Mouse (Mus musculus) midbrain, embryonic 10.5 days (tissue): ENCODE measurements around the gene Hmgb1. TPM values are rescaled to one million over a fixed set of nuclear protein-coding genes. Genes with fewer than 3 reads are reported as not detected.

ENCODE experiments used
- DNase-seq: peaks from one replicate; pipeline ENCODE4 v3.0.0-alpha.2; 2017; ENCODE audit warnings: low spot score
- H3K27ac ChIP-seq: fragments of 300-500 bp; sonication (generic); replicated peaks from 2 replicates; pipeline ENCODE4 v1.5.1; 2016; ENCODE audit warnings: mild to moderate bottlenecking
- H3K27me3 ChIP-seq: fragments of 300-500 bp; sonication (generic); 2 replicates; pipeline ENCODE4 v1.6.1; 2016; ENCODE audit warnings: low read depth, mild to moderate bottlenecking; ENCODE audit not compliant: poor library complexity, severe bottlenecking
- H3K36me3 ChIP-seq: fragments of 300-500 bp; sonication (generic); 2 replicates; pipeline ENCODE4 v1.6.1; 2016; ENCODE audit warnings: mild to moderate bottlenecking, moderate library complexity
- H3K4me1 ChIP-seq: fragments of 300-500 bp; sonication (generic); 2 replicates; pipeline ENCODE4 v1.6.1; 2016
- H3K4me3 ChIP-seq: fragments of 300-500 bp; sonication (generic); 2 replicates; pipeline ENCODE4 v1.5.1; 2016; ENCODE audit warnings: mild to moderate bottlenecking, moderate library complexity
- H3K9me3 ChIP-seq: fragments of 300-500 bp; sonication (generic); replicated peaks from 2 replicates; pipeline ENCODE4 v1.6.1; 2016; ENCODE audit warnings: mild to moderate bottlenecking
- WGBS: fragments of 180-500 bp; shearing (Covaris S2); methylation state at CpG from one replicate; pipeline ENCODE4 v1.1.7; 2016; 5-methylcytosine and 5-hydroxymethylcytosine counted together
- polyA plus RNA-seq: library from polyadenylated mRNA; unstranded; fragments of >200 nt; fragmentation: Nextera tagmentation; extraction: Ambion mirVana; gene quantifications from 2 replicates; pipeline ENCODE4 v1.2.1, GENCODE M21; 2016

Gene Hmgb1
- polyA plus RNA-seq, 1 experiment from 2014 or later = 1,420 TPM

DNA sequence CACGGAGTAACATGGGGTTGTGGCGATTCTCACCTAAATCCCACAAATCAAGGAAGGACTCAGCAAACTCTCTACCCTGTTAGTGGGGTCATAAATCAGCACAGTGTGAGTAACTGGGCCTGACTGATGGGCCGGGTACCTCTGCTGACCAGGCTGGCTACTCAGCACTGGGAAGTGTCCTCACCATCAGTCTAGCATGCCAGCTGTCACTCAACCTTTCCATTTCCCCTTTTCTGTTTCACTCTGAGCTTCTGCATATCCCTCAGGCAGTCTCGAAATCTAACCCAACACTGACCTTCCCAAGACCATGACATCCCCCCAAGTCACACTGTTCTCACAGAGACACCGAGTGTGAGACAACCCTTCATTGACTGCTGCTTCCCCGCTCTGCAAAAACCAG is 95.4 kb downstream of the Hmgb1 start:
- no peak overlapping the region for H3K27ac ChIP-seq
- no peaks in the 10 kb centered on the region for H3K36me3 ChIP-seq
- no peak overlapping the region for H3K4me3 ChIP-seq
- 87% methylated on average over 6 of the region's 6 CpGs for WGBS
- H3K4me1 ChIP-seq = no peaks in the 10 kb centered on the region
- H3K9me3 ChIP-seq = no peaks in the 10 kb centered on the region
- H3K27me3 ChIP-seq = no peaks in the 10 kb centered on the region
- DNase-seq = no peak

DNA sequence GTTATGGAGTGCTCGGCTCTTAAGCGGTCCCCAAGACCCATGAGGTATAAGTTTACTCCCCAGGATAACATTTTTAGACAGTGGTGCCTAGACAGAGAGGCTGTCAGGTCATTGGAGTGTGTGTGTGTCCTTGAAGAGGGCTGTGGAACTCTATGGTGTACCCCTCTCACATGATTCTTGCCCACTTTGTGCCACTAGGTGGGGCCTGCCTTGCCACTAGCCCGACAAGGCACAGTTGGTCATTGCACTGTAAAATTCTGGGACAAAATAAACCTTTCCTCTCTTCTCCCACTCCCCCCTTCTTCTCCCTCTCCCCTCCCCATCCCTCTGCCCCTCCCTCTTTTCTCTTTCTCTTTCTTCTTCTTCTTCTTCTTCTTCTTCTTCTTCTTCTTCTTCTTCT is 96.1 kb downstream of the Hmgb1 start:
- no peak for DNase-seq
- Histone ChIP-seq H3K27ac (no peak overlapping the region), H3K36me3 (no peaks in the 10 kb centered on the region), H3K9me3 (no peaks in the 10 kb centered on the region), H3K27me3 (no peaks in the 10 kb centered on the region), H3K4me1 (no peaks in the 10 kb centered on the region), H3K4me3 (no peak overlapping the region)
- 75% methylated on average over 3 of the region's 3 CpGs for WGBS

DNA sequence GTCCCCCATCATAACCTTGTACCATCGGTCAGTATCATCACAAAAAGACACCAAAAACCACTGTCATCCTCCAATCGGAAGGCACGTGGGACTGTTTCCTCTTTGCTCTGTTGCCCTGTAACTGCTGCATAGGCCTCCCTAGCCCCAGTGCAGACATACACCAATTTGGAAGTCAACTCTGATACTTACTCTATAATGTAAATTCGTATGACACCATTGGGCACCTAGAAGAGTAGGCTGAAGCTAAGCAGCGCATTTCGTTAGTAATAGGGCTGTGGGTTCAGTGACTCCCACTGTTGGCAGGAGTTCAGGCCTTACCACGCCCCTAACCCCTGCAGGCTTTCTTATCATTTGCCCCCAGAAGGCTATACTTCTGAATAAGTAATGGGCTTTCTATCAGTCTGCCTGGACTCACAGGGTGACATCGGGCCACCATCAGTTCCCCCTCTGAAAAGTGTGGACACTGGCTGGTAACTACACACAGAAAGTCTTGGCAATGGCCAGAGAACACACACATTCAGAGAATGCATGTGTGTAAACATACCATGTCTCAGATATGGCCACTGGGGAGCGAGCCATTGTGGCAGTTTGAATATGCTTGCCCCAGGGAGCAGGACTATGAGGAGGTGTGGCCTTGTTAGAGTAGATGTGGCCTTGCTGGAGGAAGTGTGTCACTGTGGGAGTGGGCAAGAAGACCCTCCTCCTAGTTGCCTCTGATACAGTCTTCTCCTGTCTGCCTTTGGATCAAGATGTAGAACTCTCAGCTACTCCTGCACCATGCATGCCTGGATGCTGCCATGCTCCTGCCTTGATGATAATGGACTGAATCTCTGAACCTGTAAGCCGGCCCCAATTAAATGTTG is 97.7 kb downstream of the Hmgb1 start:
- no peaks in the 10 kb centered on the region for H3K27me3 ChIP-seq
- H3K27ac ChIP-seq = no peak overlapping the region
- no peak overlapping the region for H3K4me3 ChIP-seq
- no peaks in the 10 kb centered on the region for H3K36me3 ChIP-seq
- no peak for DNase-seq
- H3K4me1 ChIP-seq = no peaks in the 10 kb centered on the region
- no peaks in the 10 kb centered on the region for H3K9me3 ChIP-seq
- 86% methylated on average over 10 of the region's 10 CpGs for WGBS

DNA sequence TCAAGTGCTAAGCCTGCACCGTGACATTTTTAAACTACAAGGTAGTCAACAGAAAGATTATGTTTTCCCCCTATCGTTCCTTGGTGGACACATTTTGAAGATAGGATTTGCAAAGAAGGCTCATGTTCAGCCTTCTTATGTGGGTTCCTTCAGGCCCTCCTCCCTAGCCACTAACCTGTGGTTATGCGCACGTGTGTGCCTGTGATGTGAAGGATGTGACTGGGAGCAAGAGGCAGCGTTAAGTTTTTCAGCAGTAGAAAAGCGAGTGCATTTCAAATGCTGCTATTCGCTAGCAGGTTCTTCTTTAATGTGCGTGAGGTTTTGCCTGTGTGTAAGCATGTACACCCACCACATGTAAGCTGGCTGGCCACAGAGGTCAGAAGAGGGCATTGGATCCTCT is 103.8 kb downstream of the Hmgb1 start:
- Histone ChIP-seq H3K4me1 (peaks cover 12% of the 10 kb centered on the region), H3K4me3 (no peak overlapping the region), H3K27me3 (peaks cover 13% of the 10 kb centered on the region; the same call in 1 of the 2 replicates), H3K36me3 (no peaks in the 10 kb centered on the region), H3K27ac (no peak overlapping the region), H3K9me3 (no peaks in the 10 kb centered on the region)
- WGBS = 91% methylated on average over 8 of the region's 8 CpGs
- no peak for DNase-seq

DNA sequence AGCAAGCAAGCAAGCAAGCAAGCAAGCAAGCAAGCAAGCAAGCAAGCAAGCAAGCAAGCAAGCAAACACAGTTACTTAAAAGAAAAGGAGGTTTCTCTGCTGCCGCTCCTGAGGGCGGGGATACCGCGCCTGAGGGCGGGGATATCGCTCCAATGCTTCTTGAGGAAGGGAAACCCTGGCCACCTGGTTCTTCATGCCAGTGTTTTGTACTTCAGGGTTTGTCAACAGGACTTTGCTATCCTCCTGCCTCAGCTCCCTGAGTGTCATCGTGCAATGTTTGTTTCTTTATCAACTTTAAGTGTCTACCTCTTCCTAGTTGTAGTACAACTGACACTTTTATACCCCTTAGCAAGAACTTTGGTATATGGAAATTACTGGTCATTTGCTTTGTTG is 104.5 kb downstream of the Hmgb1 start:
- H3K4me3 ChIP-seq = no peak overlapping the region
- H3K27me3 ChIP-seq = peaks cover 13% of the 10 kb centered on the region; the same call in 1 of the 2 replicates
- H3K4me1 ChIP-seq = peaks cover 12% of the 10 kb centered on the region
- no peak overlapping the region for H3K27ac ChIP-seq
- H3K9me3 ChIP-seq = no peaks in the 10 kb centered on the region
- no peak for DNase-seq
- no peaks in the 10 kb centered on the region for H3K36me3 ChIP-seq
- 45% methylated on average over 7 of the region's 7 CpGs for WGBS

DNA sequence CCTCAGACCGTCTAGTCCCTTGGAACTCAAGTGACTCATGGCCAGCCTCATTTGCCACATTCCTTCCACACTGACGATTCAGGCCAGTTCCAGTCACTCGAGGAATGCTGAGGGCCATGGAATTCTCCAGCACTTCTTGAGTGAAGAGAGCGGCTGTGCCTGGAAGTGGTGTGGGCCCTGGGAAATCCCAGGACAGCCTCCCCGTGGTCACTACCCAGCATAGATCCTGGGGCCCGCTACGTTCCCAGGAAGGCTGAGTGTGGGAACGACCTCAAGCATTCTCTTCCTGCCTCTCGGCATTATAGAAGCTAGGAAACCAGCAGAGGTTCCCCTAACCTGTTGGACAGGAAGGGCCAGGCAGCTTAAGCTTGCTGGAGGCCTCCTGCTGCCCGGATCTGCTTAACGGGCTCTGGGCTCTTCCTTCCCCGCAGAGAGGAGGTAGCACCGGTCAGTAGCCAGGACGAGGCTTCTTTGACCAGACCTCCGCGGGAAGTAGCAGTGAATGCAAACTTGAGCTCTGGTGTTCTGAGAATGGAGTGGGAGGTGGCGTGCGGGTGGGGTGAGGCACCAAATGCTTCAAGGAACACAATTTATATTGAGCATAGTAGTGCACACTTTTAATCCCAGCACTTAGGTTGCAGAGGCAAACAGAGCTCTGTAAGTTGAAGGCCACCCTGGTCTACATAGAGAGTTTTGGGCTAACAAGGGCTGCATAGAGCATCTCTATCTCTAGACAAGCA is 105.1 kb downstream of the Hmgb1 start:
- peak; percentile 15 for DNase-seq
- H3K36me3 ChIP-seq = no peaks in the 10 kb centered on the region
- 19% methylated on average over 18 of the region's 18 CpGs for WGBS
- H3K9me3 ChIP-seq = no peaks in the 10 kb centered on the region
- peak overlapping the region; percentile 38; the same call in 1 of the 2 replicates for H3K27ac ChIP-seq
- H3K27me3 ChIP-seq = peaks cover 13% of the 10 kb centered on the region; the same call in 1 of the 2 replicates
- peak overlapping the region; percentile 21; the same call in 1 of the 2 replicates for H3K4me3 ChIP-seq
- peaks cover 12% of the 10 kb centered on the region for H3K4me1 ChIP-seq

DNA sequence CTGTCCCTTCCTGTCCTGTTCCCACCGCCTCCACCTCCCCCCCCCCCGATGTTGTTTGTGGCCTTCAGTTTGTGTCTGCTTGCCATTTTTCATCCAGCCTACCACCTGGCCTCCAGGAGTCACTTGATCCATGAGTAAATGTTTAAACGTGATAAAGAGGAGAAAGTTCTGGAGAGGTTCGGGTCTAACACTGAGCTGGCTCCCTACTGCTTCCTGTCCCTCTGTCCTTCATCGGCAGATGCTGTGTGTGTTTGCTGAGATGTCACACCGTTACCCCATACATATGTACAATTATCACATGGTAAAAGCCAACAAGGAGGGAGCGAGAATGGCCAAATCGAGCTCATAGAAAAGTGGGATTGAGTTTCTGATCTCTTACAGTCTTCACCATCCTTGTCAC is 107.2 kb downstream of the Hmgb1 start:
- Histone ChIP-seq H3K9me3 (no peaks in the 10 kb centered on the region), H3K27ac (no peak overlapping the region), H3K27me3 (peaks cover 13% of the 10 kb centered on the region; the same call in 1 of the 2 replicates), H3K4me1 (peaks cover 12% of the 10 kb centered on the region), H3K4me3 (no peak overlapping the region), H3K36me3 (no peaks in the 10 kb centered on the region)
- WGBS = 85% methylated on average over 8 of the region's 8 CpGs
- no peak for DNase-seq

DNA sequence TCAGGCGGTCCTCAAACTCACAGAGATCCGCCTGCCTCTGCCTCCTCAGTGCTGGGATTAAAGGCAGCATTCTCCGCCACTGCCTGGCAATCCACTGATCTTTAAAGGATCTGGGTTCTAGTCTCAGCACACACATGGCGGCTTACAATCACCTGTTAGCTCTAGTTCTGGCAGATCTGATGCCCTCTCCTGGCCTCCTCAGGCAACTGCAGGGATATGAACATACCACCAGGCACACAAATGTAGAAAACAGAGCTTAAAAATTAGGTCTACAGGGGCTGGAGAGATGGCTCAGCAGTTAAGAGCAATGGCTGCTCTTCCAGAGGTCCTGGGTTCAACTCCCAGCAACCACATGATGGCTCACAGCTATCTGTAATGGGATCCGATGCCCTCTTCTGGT is 112.7 kb downstream of the Hmgb1 start:
- Histone ChIP-seq H3K9me3 (no peaks in the 10 kb centered on the region), H3K27ac (no peak overlapping the region), H3K4me3 (no peak overlapping the region), H3K36me3 (no peaks in the 10 kb centered on the region), H3K4me1 (no peaks in the 10 kb centered on the region), H3K27me3 (no peaks in the 10 kb centered on the region)
- 97% methylated on average over 5 of the region's 5 CpGs for WGBS
- DNase-seq = no peak

DNA sequence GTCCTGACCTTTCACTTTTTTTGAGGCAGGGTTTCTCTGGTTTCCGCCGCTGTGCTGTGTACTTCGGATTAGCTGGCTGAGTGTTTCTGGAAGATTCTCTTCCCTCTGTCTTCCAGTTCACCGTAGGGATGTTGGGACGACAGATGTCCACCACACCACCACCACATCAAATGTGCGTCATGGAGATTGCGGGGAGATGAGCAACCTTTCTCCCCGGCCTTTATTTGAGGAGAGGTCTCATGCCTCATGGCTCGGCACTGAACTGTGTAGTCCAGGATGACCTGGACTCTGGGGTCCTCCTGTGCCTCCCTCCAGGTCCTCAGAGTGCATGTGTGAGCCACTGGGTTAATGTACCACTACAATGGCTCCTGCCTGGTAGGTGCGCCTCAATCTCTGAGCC is 115.5 kb downstream of the Hmgb1 start:
- H3K4me1 ChIP-seq = no peaks in the 10 kb centered on the region
- DNase-seq = no peak
- no peaks in the 10 kb centered on the region for H3K36me3 ChIP-seq
- no peak overlapping the region for H3K4me3 ChIP-seq
- H3K9me3 ChIP-seq = no peaks in the 10 kb centered on the region
- no peak overlapping the region for H3K27ac ChIP-seq
- 96% methylated on average over 10 of the region's 10 CpGs for WGBS
- H3K27me3 ChIP-seq = no peaks in the 10 kb centered on the region

DNA sequence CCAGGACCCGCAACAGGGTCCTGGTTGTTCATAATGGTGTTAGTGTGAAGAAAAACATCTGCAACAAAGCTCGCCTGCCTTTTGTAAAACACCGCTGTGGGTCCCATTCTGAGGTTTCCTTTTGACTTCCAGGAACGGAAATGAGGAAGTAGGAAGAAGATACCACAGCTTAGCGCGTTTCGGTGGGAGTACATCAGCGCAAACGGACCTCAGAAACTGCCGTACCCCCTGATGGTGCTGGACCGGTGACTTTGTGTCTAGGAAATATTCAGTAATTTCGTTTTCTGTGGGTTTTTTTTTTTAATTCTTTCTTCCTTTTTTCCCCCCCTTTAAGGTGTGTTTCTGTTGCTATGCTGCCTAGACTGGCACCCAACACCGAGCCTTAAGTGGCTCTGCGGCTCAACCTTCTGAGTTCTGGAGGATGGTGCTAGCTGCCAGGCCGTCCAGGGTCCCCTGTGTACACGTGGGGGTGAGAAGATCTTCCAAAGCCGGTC is 116.0 kb downstream of the Hmgb1 start:
- DNase-seq = no peak
- H3K27ac ChIP-seq = no peak overlapping the region
- no peaks in the 10 kb centered on the region for H3K36me3 ChIP-seq
- no peaks in the 10 kb centered on the region for H3K27me3 ChIP-seq
- WGBS = 88% methylated on average over 17 of the region's 17 CpGs
- H3K9me3 ChIP-seq = no peaks in the 10 kb centered on the region
- no peak overlapping the region for H3K4me3 ChIP-seq
- no peaks in the 10 kb centered on the region for H3K4me1 ChIP-seq

DNA sequence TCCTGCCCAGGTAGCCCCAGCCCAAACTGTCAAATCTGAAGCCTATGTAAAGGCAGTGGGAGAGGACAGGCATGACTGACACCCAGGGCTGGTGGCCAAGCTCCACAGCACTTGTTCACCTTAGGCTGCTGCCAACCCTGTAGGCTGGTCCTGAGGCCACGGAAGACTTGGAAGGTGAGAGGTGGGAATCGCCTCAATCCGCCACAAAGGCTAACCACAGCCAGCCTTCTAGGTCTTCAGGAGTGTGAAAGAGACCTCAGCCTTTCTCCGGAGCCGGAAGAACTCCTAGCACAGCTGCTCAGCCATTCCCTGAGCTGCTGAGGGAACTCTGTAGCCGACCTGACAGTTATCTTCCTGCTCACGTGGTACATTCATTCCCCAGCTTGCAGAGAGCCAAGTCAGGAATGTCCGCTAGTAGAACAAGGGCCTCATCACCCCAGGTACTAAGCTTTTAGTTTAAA is 116.8 kb downstream of the Hmgb1 start:
- Histone ChIP-seq H3K4me1 (no peaks in the 10 kb centered on the region), H3K9me3 (no peaks in the 10 kb centered on the region), H3K27ac (no peak overlapping the region), H3K27me3 (no peaks in the 10 kb centered on the region), H3K4me3 (no peak overlapping the region), H3K36me3 (no peaks in the 10 kb centered on the region)
- 69% methylated on average over 8 of the region's 8 CpGs for WGBS
- no peak for DNase-seq

DNA sequence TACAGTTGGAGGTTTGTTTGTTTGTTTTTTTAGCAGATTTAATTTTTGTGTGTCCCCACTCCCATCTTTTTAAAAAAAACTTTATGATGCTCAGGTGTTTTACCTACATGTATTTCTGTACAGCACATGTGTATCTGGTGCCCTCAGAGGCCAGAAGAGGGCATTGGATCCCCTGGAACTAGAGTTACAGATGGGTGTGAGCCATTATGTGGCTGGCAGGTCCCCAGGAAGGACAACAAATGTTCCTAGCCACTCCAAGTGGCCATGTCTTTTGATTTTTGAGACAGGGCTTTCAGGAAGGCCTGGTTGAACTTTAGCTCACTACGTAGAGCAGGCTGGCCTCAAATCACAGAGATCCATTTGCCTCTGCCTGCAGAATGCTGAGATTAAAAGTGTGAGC is 121.5 kb downstream of the Hmgb1 start:
- no peaks in the 10 kb centered on the region for H3K9me3 ChIP-seq
- H3K4me3 ChIP-seq = no peak overlapping the region
- H3K27ac ChIP-seq = no peak overlapping the region
- no peaks in the 10 kb centered on the region for H3K4me1 ChIP-seq
- no peaks in the 10 kb centered on the region for H3K27me3 ChIP-seq
- DNase-seq = no peak
- no peaks in the 10 kb centered on the region for H3K36me3 ChIP-seq
- 88% methylated on average over 1 of the region's 1 CpGs for WGBS
